Mouse (Mus musculus) forebrain, embryonic 16.5 days (tissue): ENCODE data around the gene Vmn2r84. TPM values are rescaled to one million over a fixed set of nuclear protein-coding genes. Genes with fewer than 3 reads are reported as not detected.
"Not testable (repeated sequence)": the region's sequence is repeated elsewhere in the genome, so short reads cannot be mapped to it uniquely, and the experiment has no call there.

Source experiments
- ATAC-seq: fragments of 200-750 bp; cut with Nextera tagmentation; 2 replicates; pipeline ENCODE4 v1.8.0; 2017; ENCODE audit warnings: mild to moderate bottlenecking, moderate library complexity
- H3K27ac ChIP-seq: fragments of 300-500 bp; sonication (generic); 2 replicates; pipeline ENCODE4 v1.5.1; 2014; ENCODE audit warnings: low read length, control low read depth
- H3K27me3 ChIP-seq: fragments of 300-500 bp; sonication (generic); replicated peaks from 2 replicates; pipeline ENCODE4 v1.6.1; 2014; ENCODE audit warnings: low read length; ENCODE audit not compliant: control insufficient read depth, insufficient read depth
- H3K36me3 ChIP-seq: fragments of 300-500 bp; sonication (generic); 2 replicates; pipeline ENCODE4 v1.6.1; 2014; ENCODE audit not compliant: control insufficient read depth, insufficient read depth
- H3K4me1 ChIP-seq: fragments of 300-500 bp; sonication (generic); replicated peaks from 2 replicates; pipeline ENCODE4 v1.6.1; 2014; ENCODE audit warnings: low read length; ENCODE audit not compliant: control insufficient read depth, insufficient read depth
- H3K4me2 ChIP-seq: fragments of 300-500 bp; sonication (generic); 2 replicates; pipeline ENCODE4 v1.6.1; 2014; ENCODE audit warnings: mild to moderate bottlenecking, low read length, control low read depth
- H3K4me3 ChIP-seq: fragments of 300-500 bp; sonication (generic); replicated peaks from 2 replicates; pipeline ENCODE4 v1.5.1; 2014; ENCODE audit warnings: mild to moderate bottlenecking, low read length, control low read depth
- H3K9ac ChIP-seq: fragments of 300-500 bp; sonication (generic); replicated peaks from 2 replicates; pipeline ENCODE4 v1.6.1; 2014; ENCODE audit warnings: low read depth, low read length, control low read depth
- H3K9me3 ChIP-seq: fragments of 300-500 bp; sonication (generic); 2 replicates; pipeline ENCODE4 v1.6.1; 2016; ENCODE audit warnings: low read length; ENCODE audit not compliant: control insufficient read depth
- WGBS: fragments of 180-500 bp; shearing (Covaris S2); extraction: QIAGEN DNeasy Blood & Tissue Kit; methylation state at CpG from one replicate; pipeline ENCODE4 v1.1.7; 2014; 5-methylcytosine and 5-hydroxymethylcytosine counted together
- polyA plus RNA-seq: library from polyadenylated mRNA; unstranded; fragments of >200 nt; fragmentation: Nextera tagmentation; extraction: Ambion mirVana; gene quantifications from 2 replicates; pipeline ENCODE4 v1.2.1, GENCODE M21; 2015

Vmn2r84 gene
- polyA plus RNA-seq: 0.02 TPM in 1 of 2 replicates, not detected in the other

GRCm38 (mm10) chr10:130394232-130394631, at the start of gene Vmn2r84:
TSS of gene Vmn2r84 (minus strand) at chr10:130394332.
- H3K9ac ChIP-seq: no peak within 1 kb of the TSS
- ATAC-seq: no peak
- H3K4me1 ChIP-seq: no peaks in the 10 kb centered on the region
- no peak within 1 kb of the TSS for H3K4me2 ChIP-seq
- no peak within 1 kb of the TSS for H3K27ac ChIP-seq
- H3K27me3 ChIP-seq: no peaks in the 10 kb centered on the region
- H3K36me3 ChIP-seq: no peaks in the 10 kb centered on the region
- H3K9me3 ChIP-seq: no peaks in the 10 kb centered on the region
- H3K4me3 ChIP-seq: no peak within 1 kb of the TSS

DNA sequence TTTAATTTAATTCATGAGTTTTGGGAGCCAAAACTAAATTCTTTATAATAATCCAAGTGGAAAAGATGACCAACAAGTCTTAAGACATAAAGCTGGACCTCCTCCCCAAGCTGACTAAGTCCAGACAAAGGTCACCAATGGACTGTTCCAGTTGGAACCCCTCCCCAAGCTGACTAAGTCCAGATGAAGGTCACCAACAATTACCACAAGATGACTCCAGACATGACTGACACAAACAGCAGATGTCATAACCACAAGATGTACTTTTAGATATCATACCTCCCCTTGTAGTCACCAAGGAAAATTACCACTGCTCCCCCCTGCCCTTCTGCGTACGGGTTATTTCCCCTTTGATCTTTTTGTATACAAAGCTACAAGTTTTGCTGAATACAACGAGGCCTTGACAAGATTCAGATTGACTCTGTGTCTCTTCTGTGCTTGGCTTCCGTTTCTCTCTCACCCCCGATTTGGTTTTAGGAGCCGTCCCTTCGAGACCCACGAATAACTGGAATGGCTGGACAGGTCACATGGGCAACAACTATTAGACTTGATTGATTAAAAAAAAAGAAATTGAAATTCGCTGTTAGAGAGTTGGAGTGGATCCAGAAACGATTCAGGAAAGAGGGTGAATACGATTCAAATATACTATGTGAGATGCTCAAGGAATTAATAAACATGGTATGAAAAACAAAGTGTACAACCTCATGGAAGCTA, 40.2 kb upstream of the Vmn2r84 start:
- H3K27me3 ChIP-seq, H3K9ac ChIP-seq, H3K36me3 ChIP-seq, H3K4me2 ChIP-seq, H3K9me3 ChIP-seq, H3K27ac ChIP-seq, ATAC-seq, H3K4me1 ChIP-seq, H3K4me3 ChIP-seq: not testable (repeated sequence)
- WGBS: 85% methylated on average over 11 of the region's 11 CpGs

GRCm38 (mm10) chr10:130429603-130430002, 35.5 kb upstream of the Vmn2r84 start, which contains the start of gene Vmn2r85:
TSS of gene Vmn2r85 (minus strand) at chr10:130429703.
- ATAC-seq, H3K4me2 ChIP-seq, H3K27me3 ChIP-seq, H3K4me3 ChIP-seq, H3K9me3 ChIP-seq, H3K36me3 ChIP-seq, H3K9ac ChIP-seq, H3K4me1 ChIP-seq, H3K27ac ChIP-seq: not testable (repeated sequence)

- H3K4me3 ChIP-seq, H3K4me2 ChIP-seq, H3K27ac ChIP-seq, H3K9me3 ChIP-seq, H3K27me3 ChIP-seq, H3K9ac ChIP-seq, H3K36me3 ChIP-seq, ATAC-seq, H3K4me1 ChIP-seq: not testable (repeated sequence)
- 72% methylated on average over 2 of the region's 2 CpGs for WGBS
These were observed 28.2 kb upstream of the Vmn2r84 start for GRCm38 (mm10) chr10:130422368-130422767.

GRCm38 (mm10) chr10:130420401-130420800, 26.3 kb upstream of the Vmn2r84 start:
- WGBS: 62% methylated on average over 3 of the region's 3 CpGs
- Histone ChIP-seq H3K4me1 (no peaks in the 10 kb centered on the region), H3K36me3 (no peaks in the 10 kb centered on the region), H3K9me3 (no peaks in the 10 kb centered on the region), H3K4me2 (no peak overlapping the region), H3K27me3 (no peaks in the 10 kb centered on the region), H3K27ac (no peak overlapping the region), H3K4me3 (no peak overlapping the region), H3K9ac (no peak overlapping the region)
- no peak for ATAC-seq

GRCm38 (mm10) chr10:130419954-130420353, 25.8 kb upstream of the Vmn2r84 start:
- H3K27ac ChIP-seq, H3K36me3 ChIP-seq, H3K27me3 ChIP-seq, H3K4me1 ChIP-seq, H3K4me3 ChIP-seq, ATAC-seq, H3K9ac ChIP-seq, H3K4me2 ChIP-seq, H3K9me3 ChIP-seq: not testable (repeated sequence)
- 35% methylated on average over 2 of the region's 2 CpGs for WGBS

DNA sequence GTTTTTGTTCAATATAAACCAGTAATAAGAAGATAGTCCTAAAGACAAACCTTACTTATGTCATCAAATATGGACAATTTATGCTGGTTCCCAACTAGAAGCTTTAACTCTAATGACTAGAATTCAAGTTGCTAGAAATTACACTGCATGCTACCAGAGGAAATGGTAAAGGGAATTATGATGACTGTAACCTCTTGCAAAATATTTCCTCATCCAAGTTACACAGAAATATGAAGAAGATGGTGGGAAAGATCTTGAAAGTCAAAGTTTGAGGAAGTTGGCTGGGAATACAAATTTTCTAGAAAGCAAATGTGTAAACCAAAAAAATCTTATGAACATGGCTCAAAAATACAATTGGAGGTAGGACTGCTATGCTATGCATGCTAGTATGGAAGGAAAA, 22.2 kb upstream of the Vmn2r84 start:
- H3K4me2 ChIP-seq, H3K27ac ChIP-seq, H3K36me3 ChIP-seq, H3K4me3 ChIP-seq, H3K4me1 ChIP-seq, H3K27me3 ChIP-seq, H3K9ac ChIP-seq, H3K9me3 ChIP-seq, ATAC-seq: not testable (repeated sequence)

- WGBS: 92% methylated on average over 13 of the region's 35 CpGs
- not testable (repeated sequence) for H3K27ac ChIP-seq, ATAC-seq, H3K9me3 ChIP-seq, H3K27me3 ChIP-seq, H3K9ac ChIP-seq, H3K36me3 ChIP-seq, H3K4me3 ChIP-seq, H3K4me1 ChIP-seq, H3K4me2 ChIP-seq
These were observed 18.1 kb upstream of the Vmn2r84 start for GRCm38 (mm10) chr10:130412167-130412698.

- H3K9ac ChIP-seq: no peak overlapping the region
- no peak overlapping the region for H3K4me2 ChIP-seq
- no peaks in the 10 kb centered on the region for H3K4me1 ChIP-seq
- H3K4me3 ChIP-seq: no peak overlapping the region
- no peak for ATAC-seq
- no peak overlapping the region for H3K27ac ChIP-seq
- no peaks in the 10 kb centered on the region for H3K9me3 ChIP-seq
- no peaks in the 10 kb centered on the region for H3K27me3 ChIP-seq
- 89% methylated on average over 2 of the region's 2 CpGs for WGBS
- H3K36me3 ChIP-seq: no peaks in the 10 kb centered on the region
These were observed 19.0 kb downstream of the Vmn2r84 start for GRCm38 (mm10) chr10:130375145-130375544.
